Mouse (Mus musculus) myocyte (in vitro differentiated cells): ENCODE measurements at regions not wholly inside any gene's neighbourhood (a gene's known extent, or its start where the extent isn't known, plus 50 kb on each side); places are given as distances from the start of the nearest gene placed in this dataset.

Experiments
- H3K27me3 ChIP-seq: one replicate; pipeline ENCODE4 v1.6.1; 2011; ENCODE audit not compliant: control insufficient read depth, insufficient read depth, insufficient read length
- H3K36me3 ChIP-seq: one replicate; pipeline ENCODE4 v1.6.1; 2011; ENCODE audit not compliant: control insufficient read depth, insufficient read depth
- H3K4me2 ChIP-seq: one replicate; pipeline ENCODE4 v1.6.1; 2011; ENCODE audit warnings: low read depth, control low read depth
- H3K4me3 ChIP-seq: one replicate; pipeline ENCODE4 v1.5.1; 2011; ENCODE audit warnings: mild to moderate bottlenecking, control low read depth, moderate library complexity
- H3K79me2 ChIP-seq: one replicate; pipeline ENCODE4 v1.6.1; 2011; ENCODE audit not compliant: control insufficient read depth, insufficient read depth
- H3ac ChIP-seq: one replicate; pipeline ENCODE4 v1.6.1; 2011; ENCODE audit not compliant: control insufficient read depth, insufficient read length
- E2F4 ChIP-seq: IDR thresholded peaks from one replicate; pipeline ENCODE4 v1.6.1; 2011; ENCODE audit warnings: mild to moderate bottlenecking, control low read depth, moderate library complexity; ENCODE audit not compliant: insufficient read depth
- MYOD1 ChIP-seq, 3 experiments: IDR thresholded peaks; one replicate each; pipeline ENCODE4 v1.6.1; 2011; ENCODE audit warnings: control low read depth in 2 of 3, low read depth in 2 of 3, mild to moderate bottlenecking in 2 of 3, moderate library complexity in 1 of 3; ENCODE audit not compliant: insufficient read length in 2 of 3, control insufficient read depth in 1 of 3
- MYOG ChIP-seq, 3 experiments: IDR thresholded peaks; one replicate each; pipeline ENCODE4 v1.6.1; 2011; ENCODE audit warnings: control low read depth in 2 of 3, low read depth in 2 of 3, mild to moderate bottlenecking in 2 of 3; ENCODE audit not compliant: insufficient read length in 2 of 3, control insufficient read depth in 1 of 3, insufficient read depth in 1 of 3
- POLR2AphosphoS2 ChIP-seq: IDR thresholded peaks from one replicate; pipeline ENCODE4 v1.6.1; 2011; ENCODE audit warnings: low read depth, control low read depth; ENCODE audit not compliant: insufficient read length
- REST ChIP-seq: IDR thresholded peaks from one replicate; pipeline ENCODE4 v1.6.1; 2011; ENCODE audit warnings: mild to moderate bottlenecking, control low read depth, moderate library complexity; ENCODE audit not compliant: insufficient read depth, insufficient read length
- SRF ChIP-seq: IDR thresholded peaks from one replicate; pipeline ENCODE4 v1.6.1; 2011; ENCODE audit warnings: low read depth; ENCODE audit not compliant: control insufficient read depth, insufficient read length

- H3K27me3 ChIP-seq: no peaks in the 10 kb centered on the region
- no peak overlapping the region for H3K4me2 ChIP-seq
- peak in 2 of 3 experiments; percentile 40 to 50 for TF ChIP-seq MYOD1 (IDR thresholded peaks at IDR 0.05; ENCODE audit: control insufficient read depth in 1 of 3, insufficient read length in 2 of 3, low read depth in 2 of 3)
- no peak for TF ChIP-seq SRF
- TF ChIP-seq POLR2AphosphoS2: no peak
- TF ChIP-seq REST: no peak
- TF ChIP-seq MYOG (IDR thresholded peaks at IDR 0.05; ENCODE audit: control insufficient read depth in 1 of 3, insufficient read depth in 1 of 3, insufficient read length in 2 of 3, low read depth in 2 of 3): peak in 2 of 3 experiments; percentile 27 to 30
- TF ChIP-seq E2F4: no peak
- no peaks in the 10 kb centered on the region for H3K79me2 ChIP-seq
- H3K36me3 ChIP-seq: no peaks in the 10 kb centered on the region
- no peak overlapping the region for H3ac ChIP-seq
- no peak overlapping the region for H3K4me3 ChIP-seq
Observed at GRCm38 (mm10) chr10:111921492-111921891, 51.0 kb upstream of the Krr1 start.
